Mouse (Mus musculus): ENCODE results near the gene Tmem174. TPM values are rescaled to one million over a fixed set of nuclear protein-coding genes. Genes with fewer than 3 reads are reported as not detected.
A peak's percentile ranks its signal among the peaks of the same experiment; 100 is the strongest.

The Tmem174 gene
- total and polyA plus RNA-seq, 2 experiments from 2014 or later, result not detected

DNA sequence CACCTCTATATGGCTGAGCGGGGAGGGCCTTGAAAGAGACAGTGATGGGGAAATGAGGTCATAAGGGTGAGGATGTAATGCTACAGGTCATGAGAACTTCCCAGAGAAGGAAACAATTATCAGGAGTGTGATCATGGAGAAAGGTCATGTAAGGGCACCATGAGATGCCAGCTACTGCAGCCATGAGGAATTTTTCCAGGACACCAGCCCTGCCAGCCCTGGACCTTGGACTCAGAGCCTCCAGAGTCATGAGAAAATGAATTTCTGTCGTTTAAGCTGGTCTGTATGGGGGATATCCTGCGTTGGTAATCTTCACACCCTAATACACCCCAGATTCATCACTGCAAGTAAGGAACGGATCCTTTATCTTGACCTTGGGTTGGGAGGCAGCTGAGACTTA, 36.7 kb upstream of the Tmem174 start:
- Histone ChIP-seq H3K9ac (replicated peaks; ENCODE audit: low read length, poor library complexity, severe bottlenecking) (no peak overlapping the region), H3K9me3 (ENCODE audit: low read length) (no peaks in the 10 kb centered on the region), H3K4me2 (ENCODE audit: low read depth, low read length, poor library complexity, severe bottlenecking) (no peak overlapping the region), H3K36me3 (ENCODE audit: insufficient read depth, low read length) (no peaks in the 10 kb centered on the region), H3K27ac (ENCODE audit: low read depth, low read length) (no peak overlapping the region), H3K4me1 (ENCODE audit: insufficient read depth, low read length) (no peaks in the 10 kb centered on the region), H3K27me3 (ENCODE audit: insufficient read depth, low read length) (no peaks in the 10 kb centered on the region), H3K4me3 (ENCODE audit: low read depth, low read length) (no peak overlapping the region)
- TF ChIP-seq CTCF (IDR thresholded peaks at IDR 0.05), result no peak
- ATAC-seq (ENCODE audit: low FRiP score) (no peak), DNase-seq (ENCODE audit: low spot score) (no peak)
- WGBS, result 74% methylated on average over 4 of the region's 4 CpGs

DNA sequence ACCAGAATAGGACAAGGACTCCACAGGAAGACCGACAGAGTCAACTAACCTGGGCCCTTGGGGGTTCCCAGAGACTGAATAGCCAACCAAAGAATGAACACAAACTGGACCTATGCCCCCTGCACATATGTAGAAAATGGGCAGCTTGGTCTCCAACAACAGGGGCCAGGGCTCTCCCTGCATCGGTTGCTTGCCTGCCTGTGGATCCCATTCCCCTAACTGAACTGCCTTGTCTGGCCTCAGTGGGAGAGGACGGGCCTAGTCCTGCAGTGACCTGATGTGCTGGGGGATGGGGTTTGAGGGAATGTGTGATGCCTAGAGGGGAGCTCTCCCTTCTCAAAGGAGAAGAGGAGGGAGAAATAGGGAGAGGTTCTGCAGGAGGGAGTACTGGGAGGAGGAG, 32.1 kb upstream of the Tmem174 start:
- no peak overlapping the region for H3K4me3 ChIP-seq (ENCODE audit: low read depth, low read length)
- H3K27ac ChIP-seq (ENCODE audit: low read depth, low read length), result no peak overlapping the region
- 67% methylated on average over 3 of the region's 3 CpGs for WGBS
- no peaks in the 10 kb centered on the region for H3K9me3 ChIP-seq (ENCODE audit: low read length)
- no peak overlapping the region for H3K4me2 ChIP-seq (ENCODE audit: low read depth, low read length, poor library complexity, severe bottlenecking)
- ATAC-seq (ENCODE audit: low FRiP score) (no peak), DNase-seq (ENCODE audit: low spot score) (no peak)
- no peaks in the 10 kb centered on the region for H3K27me3 ChIP-seq (ENCODE audit: insufficient read depth, low read length)
- no peaks in the 10 kb centered on the region for H3K4me1 ChIP-seq (ENCODE audit: insufficient read depth, low read length)
- H3K9ac ChIP-seq (replicated peaks; ENCODE audit: low read length, poor library complexity, severe bottlenecking), result no peak overlapping the region
- no peak for TF ChIP-seq CTCF (IDR thresholded peaks at IDR 0.05)
- H3K36me3 ChIP-seq (ENCODE audit: insufficient read depth, low read length), result no peaks in the 10 kb centered on the region

- ATAC-seq (ENCODE audit: low FRiP score) (no peak), DNase-seq (ENCODE audit: low spot score) (no peak)
- H3K4me1 ChIP-seq (ENCODE audit: insufficient read depth, low read length), result no peaks in the 10 kb centered on the region
- no peak overlapping the region for H3K27ac ChIP-seq (ENCODE audit: low read depth, low read length)
- no peaks in the 10 kb centered on the region for H3K27me3 ChIP-seq (ENCODE audit: insufficient read depth, low read length)
- H3K4me2 ChIP-seq (ENCODE audit: low read depth, low read length, poor library complexity, severe bottlenecking), result no peak overlapping the region
- H3K4me3 ChIP-seq (ENCODE audit: low read depth, low read length), result no peak overlapping the region
- no peaks in the 10 kb centered on the region for H3K36me3 ChIP-seq (ENCODE audit: insufficient read depth, low read length)
- 78% methylated on average over 3 of the region's 3 CpGs for WGBS
- TF ChIP-seq CTCF (IDR thresholded peaks at IDR 0.05), result no peak
- no peak overlapping the region for H3K9ac ChIP-seq (replicated peaks; ENCODE audit: low read length, poor library complexity, severe bottlenecking)
- H3K9me3 ChIP-seq (ENCODE audit: low read length), result no peaks in the 10 kb centered on the region
Measured at GRCm38 (mm10) chr13:98667316-98667715, 30.1 kb upstream of the Tmem174 start.

DNA sequence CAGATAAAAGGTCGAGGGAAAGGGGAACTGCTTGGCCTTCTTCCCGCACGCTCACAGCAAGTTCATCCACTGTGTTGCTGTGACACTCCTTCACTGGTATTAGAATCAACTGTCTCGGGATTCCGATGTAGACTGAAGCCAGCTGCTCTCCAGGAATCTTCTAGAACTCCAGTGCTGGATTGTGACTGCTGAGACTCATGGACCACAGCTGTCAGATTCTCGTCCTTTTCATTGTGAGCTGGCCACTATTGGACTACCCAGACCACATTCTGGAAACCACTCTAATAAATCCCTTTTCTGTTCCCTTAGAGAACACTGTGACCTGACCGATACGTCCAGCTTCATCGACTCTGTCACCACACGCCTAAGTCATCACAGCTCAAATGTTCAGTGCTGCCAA, 28.0 kb upstream of the Tmem174 start:
- DNase-seq (ENCODE audit: low spot score) (no peak), ATAC-seq (ENCODE audit: low FRiP score) (no peak)
- Histone ChIP-seq H3K27ac (ENCODE audit: low read depth, low read length) (no peak overlapping the region), H3K4me1 (ENCODE audit: insufficient read depth, low read length) (no peaks in the 10 kb centered on the region), H3K27me3 (ENCODE audit: insufficient read depth, low read length) (no peaks in the 10 kb centered on the region), H3K9ac (replicated peaks; ENCODE audit: low read length, poor library complexity, severe bottlenecking) (no peak overlapping the region), H3K4me3 (ENCODE audit: low read depth, low read length) (no peak overlapping the region), H3K4me2 (ENCODE audit: low read depth, low read length, poor library complexity, severe bottlenecking) (no peak overlapping the region), H3K9me3 (ENCODE audit: low read length) (no peaks in the 10 kb centered on the region), H3K36me3 (ENCODE audit: insufficient read depth, low read length) (no peaks in the 10 kb centered on the region)
- 89% methylated on average over 10 of the region's 10 CpGs for WGBS
- no peak for TF ChIP-seq CTCF (IDR thresholded peaks at IDR 0.05)

DNA sequence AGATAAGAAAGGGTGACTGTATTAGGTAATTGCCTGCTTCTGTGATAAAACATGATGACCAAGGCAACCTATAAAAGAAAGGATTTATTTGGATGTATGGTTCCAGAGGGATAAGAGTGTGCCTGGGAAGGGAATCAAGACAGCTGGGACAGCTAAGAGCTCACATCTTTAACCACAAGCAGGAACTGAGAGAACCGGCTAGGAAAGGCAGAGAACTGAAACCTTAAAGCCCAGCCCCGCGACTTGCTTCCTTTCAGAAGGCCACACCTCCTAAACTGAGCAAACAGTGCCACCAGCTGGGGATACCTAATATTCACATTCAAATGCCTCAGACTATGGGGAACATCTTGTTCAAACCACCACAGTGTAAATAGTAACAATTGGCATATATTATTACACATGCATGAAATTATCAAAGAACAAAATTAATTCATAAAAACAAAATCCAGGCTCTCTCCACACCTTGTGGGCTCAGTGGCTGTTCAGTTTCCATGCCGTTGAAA, 25.0 kb upstream of the Tmem174 start:
- no peak overlapping the region for H3K4me2 ChIP-seq (ENCODE audit: low read depth, low read length, poor library complexity, severe bottlenecking)
- no peaks in the 10 kb centered on the region for H3K9me3 ChIP-seq (ENCODE audit: low read length)
- H3K36me3 ChIP-seq (ENCODE audit: insufficient read depth, low read length), result no peaks in the 10 kb centered on the region
- WGBS, result 86% methylated on average over 4 of the region's 4 CpGs
- H3K9ac ChIP-seq (replicated peaks; ENCODE audit: low read length, poor library complexity, severe bottlenecking), result no peak overlapping the region
- ATAC-seq (ENCODE audit: low FRiP score) (no peak), DNase-seq (ENCODE audit: low spot score) (no peak)
- H3K27me3 ChIP-seq (ENCODE audit: insufficient read depth, low read length), result no peaks in the 10 kb centered on the region
- H3K27ac ChIP-seq (ENCODE audit: low read depth, low read length), result no peak overlapping the region
- no peak for TF ChIP-seq CTCF (IDR thresholded peaks at IDR 0.05)
- no peaks in the 10 kb centered on the region for H3K4me1 ChIP-seq (ENCODE audit: insufficient read depth, low read length)
- no peak overlapping the region for H3K4me3 ChIP-seq (ENCODE audit: low read depth, low read length)

GRCm38 (mm10) chr13:98656034-98656471, 18.8 kb upstream of the Tmem174 start:
- no peak for TF ChIP-seq CTCF (IDR thresholded peaks at IDR 0.05)
- DNase-seq (ENCODE audit: low spot score), result peak; percentile 62
- Histone ChIP-seq H3K4me2 (ENCODE audit: low read depth, low read length, poor library complexity, severe bottlenecking) (no peak overlapping the region), H3K9ac (replicated peaks; ENCODE audit: low read length, poor library complexity, severe bottlenecking) (no peak overlapping the region), H3K27ac (ENCODE audit: low read depth, low read length) (no peak overlapping the region), H3K4me3 (ENCODE audit: low read depth, low read length) (no peak overlapping the region), H3K27me3 (ENCODE audit: insufficient read depth, low read length) (no peaks in the 10 kb centered on the region), H3K36me3 (ENCODE audit: insufficient read depth, low read length) (no peaks in the 10 kb centered on the region), H3K9me3 (ENCODE audit: low read length) (no peaks in the 10 kb centered on the region), H3K4me1 (ENCODE audit: insufficient read depth, low read length) (no peaks in the 10 kb centered on the region)
- no peak; the same call in 1 of the 2 replicates for ATAC-seq (ENCODE audit: low FRiP score)
- 57% methylated on average over 16 of the region's 16 CpGs for WGBS

All from midbrain, postnatal 0 days (tissue).